Mouse (Mus musculus): Measurements from ENCODE around the gene Nanp.

DNA sequence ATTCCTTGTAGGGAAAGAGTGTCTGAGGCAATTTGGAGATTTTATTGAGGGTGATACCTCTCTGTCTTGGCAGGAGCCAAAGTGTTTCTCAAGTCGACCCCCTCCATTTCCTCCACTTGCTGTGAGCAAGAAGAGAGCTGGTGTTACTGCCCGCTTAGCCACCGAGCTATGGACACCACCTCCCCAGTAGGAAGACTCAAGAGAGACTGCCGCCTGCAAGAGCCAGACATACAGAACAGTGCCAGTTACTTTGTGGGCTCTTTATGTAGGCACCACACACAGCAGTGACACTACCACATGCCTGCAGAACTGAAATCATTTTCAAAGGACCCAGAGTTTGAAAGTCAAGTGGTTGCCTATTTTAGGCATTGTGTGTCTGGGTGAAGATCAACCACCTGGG lies 48.1 kb downstream of the Nanp start:
- TF ChIP-seq EP300 (IDR thresholded peaks at IDR 0.05; ENCODE audit: insufficient read depth, low read depth, low read length) = no peak
- TF ChIP-seq CTCF (IDR thresholded peaks at IDR 0.05) = no peak
- no peak for TF ChIP-seq POLR2A (IDR thresholded peaks at IDR 0.05; ENCODE audit: insufficient read depth, low read depth, low read length)
